Mouse (Mus musculus): Measurements from ENCODE around the gene Tmub2. TPM values are rescaled to one million over a fixed set of nuclear protein-coding genes. Genes with fewer than 3 reads are reported as not detected.
A peak's percentile ranks its signal among the peaks of the same experiment; 100 is the strongest.
"Not testable (repeated sequence)": the region's sequence is repeated elsewhere in the genome, so short reads cannot be mapped to it uniquely, and the experiment has no call there.

Tmub2 gene
- polyA plus RNA-seq, 1 experiment from 2014 or later = 83.3 TPM

GRCm38 (mm10) chr11:102257514-102257913, 27.2 kb upstream of the Tmub2 start:
- ATAC-seq (ENCODE audit: low FRiP score, low read depth) = no peak
- no peak overlapping the region for H3K4me3 ChIP-seq
- 33% methylated on average over 9 of the region's 9 CpGs for WGBS
- no peaks in the 10 kb centered on the region for H3K9me3 ChIP-seq
- no peaks in the 10 kb centered on the region for H3K4me1 ChIP-seq (replicated peaks)
- H3K36me3 ChIP-seq = no peaks in the 10 kb centered on the region
- no peak overlapping the region for H3K9ac ChIP-seq
- H3K4me2 ChIP-seq = no peak overlapping the region
- H3K27ac ChIP-seq (replicated peaks) = no peak overlapping the region
- H3K27me3 ChIP-seq = no peaks in the 10 kb centered on the region

GRCm38 (mm10) chr11:102258095-102258494, 26.6 kb upstream of the Tmub2 start:
- no peak overlapping the region for H3K27ac ChIP-seq (replicated peaks)
- WGBS = 85% methylated on average over 6 of the region's 6 CpGs
- no peaks in the 10 kb centered on the region for H3K4me1 ChIP-seq (replicated peaks)
- ATAC-seq (ENCODE audit: low FRiP score, low read depth) = no peak
- no peaks in the 10 kb centered on the region for H3K27me3 ChIP-seq
- no peaks in the 10 kb centered on the region for H3K36me3 ChIP-seq
- H3K9ac ChIP-seq = no peak overlapping the region
- H3K4me2 ChIP-seq = no peak overlapping the region
- H3K9me3 ChIP-seq = no peaks in the 10 kb centered on the region
- no peak overlapping the region for H3K4me3 ChIP-seq

GRCm38 (mm10) chr11:102258521-102258920, 26.2 kb upstream of the Tmub2 start:
- H3K4me2 ChIP-seq = no peak overlapping the region
- H3K36me3 ChIP-seq = no peaks in the 10 kb centered on the region
- 87% methylated on average over 3 of the region's 3 CpGs for WGBS
- H3K9me3 ChIP-seq = no peaks in the 10 kb centered on the region
- ATAC-seq (ENCODE audit: low FRiP score, low read depth) = no peak
- H3K4me1 ChIP-seq (replicated peaks) = no peaks in the 10 kb centered on the region
- no peaks in the 10 kb centered on the region for H3K27me3 ChIP-seq
- H3K4me3 ChIP-seq = no peak overlapping the region
- no peak overlapping the region for H3K9ac ChIP-seq
- H3K27ac ChIP-seq (replicated peaks) = no peak overlapping the region

- H3K9me3 ChIP-seq = no peaks in the 10 kb centered on the region
- no peak overlapping the region for H3K4me3 ChIP-seq
- H3K27me3 ChIP-seq = no peaks in the 10 kb centered on the region
- H3K36me3 ChIP-seq = no peaks in the 10 kb centered on the region
- H3K27ac ChIP-seq (replicated peaks) = no peak overlapping the region
- H3K4me2 ChIP-seq = no peak overlapping the region
- no peak overlapping the region for H3K9ac ChIP-seq
- 86% methylated on average over 7 of the region's 7 CpGs for WGBS
- H3K4me1 ChIP-seq (replicated peaks) = peaks cover 8% of the 10 kb centered on the region
- ATAC-seq (ENCODE audit: low FRiP score, low read depth) = no peak
These were observed 21.5 kb upstream of the Tmub2 start for GRCm38 (mm10) chr11:102263211-102263610.

- Histone ChIP-seq H3K36me3 (no peaks in the 10 kb centered on the region), H3K4me3 (no peak overlapping the region), H3K4me1 (replicated peaks) (peaks cover 8% of the 10 kb centered on the region), H3K27ac (replicated peaks) (no peak overlapping the region), H3K9me3 (no peaks in the 10 kb centered on the region), H3K27me3 (no peaks in the 10 kb centered on the region), H3K9ac (no peak overlapping the region), H3K4me2 (no peak overlapping the region)
- 60% methylated on average over 14 of the region's 14 CpGs for WGBS
- ATAC-seq (ENCODE audit: low FRiP score, low read depth) = no peak
These were observed 18.9 kb upstream of the Tmub2 start for GRCm38 (mm10) chr11:102265816-102266215.

GRCm38 (mm10) chr11:102266631-102267355, 17.9 kb upstream of the Tmub2 start:
- Histone ChIP-seq H3K4me3 (no peak overlapping the region), H3K36me3 (no peaks in the 10 kb centered on the region), H3K9me3 (no peaks in the 10 kb centered on the region), H3K27ac (replicated peaks) (no peak overlapping the region), H3K4me2 (no peak overlapping the region), H3K9ac (no peak overlapping the region), H3K27me3 (no peaks in the 10 kb centered on the region), H3K4me1 (replicated peaks) (peaks cover 8% of the 10 kb centered on the region)
- peak; percentile 32; the same call in 1 of the 2 replicates for ATAC-seq (ENCODE audit: low FRiP score, low read depth)
- WGBS = 89% methylated on average over 8 of the region's 8 CpGs

GRCm38 (mm10) chr11:102267480-102267879, 17.3 kb upstream of the Tmub2 start:
- Histone ChIP-seq H3K4me1 (replicated peaks) (peaks cover 8% of the 10 kb centered on the region), H3K36me3 (no peaks in the 10 kb centered on the region), H3K9me3 (no peaks in the 10 kb centered on the region), H3K4me2 (no peak overlapping the region), H3K27me3 (no peaks in the 10 kb centered on the region), H3K27ac (replicated peaks) (no peak overlapping the region), H3K4me3 (no peak overlapping the region), H3K9ac (no peak overlapping the region)
- WGBS = 5% methylated on average over 11 of the region's 11 CpGs
- peak; percentile 67; the same call in 1 of the 2 replicates for ATAC-seq (ENCODE audit: low FRiP score, low read depth)

- no peaks in the 10 kb centered on the region for H3K9me3 ChIP-seq
- H3K4me2 ChIP-seq = no peak within 1 kb of the TSS
- WGBS = 84% methylated on average over 12 of the region's 12 CpGs
- H3K4me3 ChIP-seq = no peak within 1 kb of the TSS
- H3K27ac ChIP-seq (replicated peaks) = no peak within 1 kb of the TSS
- peaks cover 8% of the 10 kb centered on the region for H3K4me1 ChIP-seq (replicated peaks)
- no peak for ATAC-seq (ENCODE audit: low FRiP score, low read depth)
- no peak within 1 kb of the TSS for H3K9ac ChIP-seq
- no peaks in the 10 kb centered on the region for H3K27me3 ChIP-seq
- no peaks in the 10 kb centered on the region for H3K36me3 ChIP-seq
These were observed 16.0 kb upstream of the Tmub2 start, which contains the start of gene Asb16 for GRCm38 (mm10) chr11:102268520-102269244. TSS of gene Asb16 (plus strand) at chr11:102268743.

GRCm38 (mm10) chr11:102276411-102276915, 8.3 kb upstream of the Tmub2 start:
- WGBS = 2% methylated on average over 33 of the region's 33 CpGs
- H3K4me2 ChIP-seq = peak overlapping the region; percentile 93
- peaks cover 10% of the 10 kb centered on the region for H3K4me1 ChIP-seq (replicated peaks)
- peak overlapping the region; percentile 40 for H3K4me3 ChIP-seq
- no peaks in the 10 kb centered on the region for H3K36me3 ChIP-seq
- H3K9me3 ChIP-seq = no peaks in the 10 kb centered on the region
- peak; percentile 84 for ATAC-seq (ENCODE audit: low FRiP score, low read depth)
- peak overlapping the region; percentile 45 for H3K9ac ChIP-seq
- H3K27me3 ChIP-seq = 0 out of 2 replicates have a peak, but pooled peaks cover 10% of the 10 kb centered on the region
- H3K27ac ChIP-seq (replicated peaks) = peak overlapping the region; percentile 36; the same call in 1 of the 2 replicates

GRCm38 (mm10) chr11:102277754-102278153, 7.0 kb upstream of the Tmub2 start:
- Histone ChIP-seq H3K4me2 (no peak overlapping the region), H3K9me3 (no peaks in the 10 kb centered on the region), H3K36me3 (no peaks in the 10 kb centered on the region), H3K4me3 (no peak overlapping the region), H3K4me1 (replicated peaks) (peaks cover 10% of the 10 kb centered on the region), H3K9ac (no peak overlapping the region), H3K27ac (replicated peaks) (no peak overlapping the region), H3K27me3 (0 out of 2 replicates have a peak, but pooled peaks cover 10% of the 10 kb centered on the region)
- ATAC-seq (ENCODE audit: low FRiP score, low read depth) = no peak
- 59% methylated on average over 8 of the region's 12 CpGs for WGBS

GRCm38 (mm10) chr11:102279595-102279994, 5.1 kb upstream of the Tmub2 start:
- no peaks in the 10 kb centered on the region for H3K36me3 ChIP-seq
- no peaks in the 10 kb centered on the region for H3K9me3 ChIP-seq
- peaks cover 10% of the 10 kb centered on the region for H3K4me1 ChIP-seq (replicated peaks)
- H3K27me3 ChIP-seq = 0 out of 2 replicates have a peak, but pooled peaks cover 10% of the 10 kb centered on the region
- WGBS = 92% methylated on average over 3 of the region's 3 CpGs
- no peak overlapping the region for H3K4me2 ChIP-seq
- no peak overlapping the region for H3K9ac ChIP-seq
- ATAC-seq (ENCODE audit: low FRiP score, low read depth) = no peak
- no peak overlapping the region for H3K27ac ChIP-seq (replicated peaks)
- no peak overlapping the region for H3K4me3 ChIP-seq

GRCm38 (mm10) chr11:102280267-102280666, 4.5 kb upstream of the Tmub2 start:
- 70% methylated on average over 6 of the region's 6 CpGs for WGBS
- ATAC-seq (ENCODE audit: low FRiP score, low read depth) = not testable (repeated sequence)

More at GRCm38 (mm10) chr11:102280267-102280666, 4.5 kb upstream of the Tmub2 start:
- not testable (repeated sequence) for H3K27me3 ChIP-seq; H3K27ac ChIP-seq (replicated peaks); H3K4me1 ChIP-seq (replicated peaks); H3K9me3 ChIP-seq; H3K9ac ChIP-seq; H3K4me3 ChIP-seq; H3K4me2 ChIP-seq; H3K36me3 ChIP-seq

Measured in hindbrain, embryonic 15.5 days (tissue).